Mouse (Mus musculus): ENCODE measurements around the gene Bahcc1. TPM values are rescaled to one million over a fixed set of nuclear protein-coding genes. Genes with fewer than 3 reads are reported as not detected.
A peak's percentile ranks its signal among the peaks of the same experiment; 100 is the strongest.

The Bahcc1 gene
- total and polyA plus RNA-seq, 2 experiments from 2014 or later: 3.5 to 13.1 TPM

DNA sequence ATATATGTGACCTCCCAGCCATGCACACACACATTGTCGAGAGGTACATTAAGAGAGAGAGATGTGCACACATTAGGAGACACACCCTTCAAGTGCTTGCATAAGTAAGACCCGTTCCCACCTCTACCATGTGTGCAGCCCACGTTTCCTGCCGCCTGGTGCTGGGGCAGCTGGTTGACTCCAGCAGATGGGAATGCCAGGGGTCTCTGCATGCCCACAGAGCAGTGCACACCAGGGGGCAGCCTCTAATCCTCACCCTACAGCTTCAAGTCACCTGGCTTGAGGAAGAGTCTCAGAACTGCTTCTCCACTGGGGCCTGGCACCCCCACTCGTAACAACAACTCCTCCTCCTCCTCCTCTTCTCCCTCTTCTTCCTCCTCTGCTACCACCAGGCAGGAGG lies 19.7 kb downstream of the Bahcc1 start:
- no peaks in the 10 kb centered on the region for H3K36me3 ChIP-seq (replicated peaks; ENCODE audit: control insufficient read depth, insufficient read depth, low read length)
- peak overlapping the region; percentile 24; the same call in 1 of the 2 replicates for H3K4me2 ChIP-seq (ENCODE audit: low read depth, low read length)
- no peaks in the 10 kb centered on the region for H3K27me3 ChIP-seq (ENCODE audit: control insufficient read depth, insufficient read depth, low read length)
- no peak for ATAC-seq (ENCODE audit: insufficient read depth, low read depth)
- no peak overlapping the region for H3K4me3 ChIP-seq (ENCODE audit: low read depth, low read length)
- peaks cover 86% of the 10 kb centered on the region for H3K4me1 ChIP-seq (ENCODE audit: control insufficient read depth, insufficient read depth)
- WGBS: 36% methylated on average over 5 of the region's 5 CpGs
- TF ChIP-seq CTCF (IDR thresholded peaks at IDR 0.05; ENCODE audit: low read depth) (no peak), EP300 (IDR thresholded peaks at IDR 0.05; ENCODE audit: low read depth) (no peak)
- H3K9ac ChIP-seq (replicated peaks; ENCODE audit: low read depth, low read length): no peak overlapping the region; the same call in 1 of the 2 replicates
- no peaks in the 10 kb centered on the region for H3K9me3 ChIP-seq (replicated peaks; ENCODE audit: control insufficient read depth, low read length)
- no peak for DNase-seq (ENCODE audit: low spot score)
- peak overlapping the region; percentile 41; the same call in 1 of the 2 replicates for H3K27ac ChIP-seq (ENCODE audit: low read depth)

DNA sequence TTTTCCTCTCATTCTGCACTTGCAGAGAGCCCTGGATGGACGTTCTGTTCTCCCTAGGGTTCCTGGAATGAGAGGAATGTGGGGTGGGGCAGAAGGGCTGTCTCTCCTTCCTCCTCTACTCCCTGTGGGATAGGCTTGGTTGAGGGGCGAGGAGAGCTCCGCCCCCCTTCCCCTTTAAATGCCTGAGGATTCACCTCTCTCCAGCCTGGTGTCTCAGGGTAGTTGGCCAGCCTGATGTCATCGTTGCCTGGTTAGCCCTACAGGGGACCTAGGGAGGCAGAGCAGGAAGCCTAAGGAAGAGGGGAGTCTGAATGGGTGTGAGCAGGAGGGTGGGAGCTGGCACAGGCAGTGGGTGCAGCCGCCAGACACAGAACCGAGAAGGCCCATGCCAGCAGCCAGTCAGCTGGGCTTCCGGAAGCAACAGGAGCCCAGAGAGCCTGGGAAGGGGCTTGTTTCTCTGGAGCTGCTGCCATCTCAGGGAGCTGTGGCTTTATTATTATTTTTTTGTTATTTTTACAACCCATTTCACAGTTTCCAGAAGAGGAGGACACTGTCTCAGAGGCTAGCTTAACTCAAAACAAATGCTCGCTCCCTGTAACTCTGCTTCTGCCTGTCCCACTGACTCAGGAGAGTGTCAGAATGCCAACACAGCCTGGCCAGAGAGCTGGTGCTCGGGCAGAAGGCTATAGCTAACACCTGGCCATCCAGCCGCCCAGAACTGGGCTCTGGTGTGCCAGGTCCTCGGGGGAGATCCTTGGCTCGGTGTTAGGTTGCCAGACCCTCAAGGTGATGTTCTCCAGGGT lies 20.3 kb downstream of the Bahcc1 start:
- peak overlapping the region; percentile 41 for H3K27ac ChIP-seq (ENCODE audit: low read depth)
- no peaks in the 10 kb centered on the region for H3K36me3 ChIP-seq (replicated peaks; ENCODE audit: control insufficient read depth, insufficient read depth, low read length)
- no peak overlapping the region; the same call in 1 of the 2 replicates for H3K9ac ChIP-seq (replicated peaks; ENCODE audit: low read depth, low read length)
- 45% methylated on average over 12 of the region's 12 CpGs for WGBS
- TF ChIP-seq CTCF (IDR thresholded peaks at IDR 0.05; ENCODE audit: low read depth) (no peak), EP300 (IDR thresholded peaks at IDR 0.05; ENCODE audit: low read depth) (peak; percentile 72)
- H3K4me3 ChIP-seq (ENCODE audit: low read depth, low read length): no peak overlapping the region
- peaks cover 82% of the 10 kb centered on the region for H3K4me1 ChIP-seq (ENCODE audit: control insufficient read depth, insufficient read depth)
- no peaks in the 10 kb centered on the region for H3K9me3 ChIP-seq (replicated peaks; ENCODE audit: control insufficient read depth, low read length)
- DNase-seq (ENCODE audit: low spot score) (no peak), ATAC-seq (ENCODE audit: insufficient read depth, low read depth) (peak; percentile 45; the same call in 1 of the 2 replicates)
- no peaks in the 10 kb centered on the region for H3K27me3 ChIP-seq (ENCODE audit: control insufficient read depth, insufficient read depth, low read length)
- peak overlapping the region; percentile 24 for H3K4me2 ChIP-seq (ENCODE audit: low read depth, low read length)

DNA sequence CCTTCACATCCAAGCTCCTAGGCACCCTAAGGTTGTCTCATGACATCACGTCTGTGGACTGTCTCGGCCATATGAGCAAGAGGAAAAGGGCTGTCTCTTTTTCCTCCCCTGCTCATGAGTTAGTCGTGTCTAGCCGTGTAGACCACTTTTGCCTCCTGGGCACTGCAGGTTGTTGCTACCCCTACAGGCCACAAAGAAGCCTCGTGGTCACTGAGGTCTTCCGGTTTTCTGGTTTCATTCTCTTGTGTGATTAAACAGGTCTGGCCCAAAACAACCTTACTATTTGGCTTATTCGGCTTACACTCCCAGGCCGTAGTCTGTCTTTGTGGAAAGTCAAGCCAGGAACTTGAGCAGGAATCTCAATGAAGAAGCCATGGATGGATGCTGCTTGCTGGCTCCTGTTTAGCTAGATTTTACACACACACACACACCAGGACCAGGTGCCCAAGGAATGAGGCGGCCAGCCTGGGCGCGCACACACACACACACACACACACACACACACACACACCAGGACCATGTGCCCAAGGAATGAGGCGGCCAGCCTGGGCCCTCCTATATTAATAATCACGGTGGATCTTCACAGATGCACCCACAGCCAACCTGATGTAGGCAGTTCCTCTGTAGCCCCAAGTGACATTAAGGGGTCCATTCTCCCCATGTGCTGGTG lies 21.0 kb downstream of the Bahcc1 start:
- H3K9ac ChIP-seq (replicated peaks; ENCODE audit: low read depth, low read length): no peak overlapping the region
- no peak for TF ChIP-seq EP300 (IDR thresholded peaks at IDR 0.05; ENCODE audit: low read depth)
- no peak for TF ChIP-seq CTCF (IDR thresholded peaks at IDR 0.05; ENCODE audit: low read depth)
- DNase-seq (ENCODE audit: low spot score) (no peak), ATAC-seq (ENCODE audit: insufficient read depth, low read depth) (no peak)
- peak overlapping the region; percentile 41 for H3K27ac ChIP-seq (ENCODE audit: low read depth)
- H3K4me1 ChIP-seq (ENCODE audit: control insufficient read depth, insufficient read depth): peaks cover 76% of the 10 kb centered on the region
- 90% methylated on average over 13 of the region's 13 CpGs for WGBS
- no peaks in the 10 kb centered on the region for H3K9me3 ChIP-seq (replicated peaks; ENCODE audit: control insufficient read depth, low read length)
- H3K27me3 ChIP-seq (ENCODE audit: control insufficient read depth, insufficient read depth, low read length): no peaks in the 10 kb centered on the region
- no peak overlapping the region for H3K4me3 ChIP-seq (ENCODE audit: low read depth, low read length)
- no peak overlapping the region for H3K4me2 ChIP-seq (ENCODE audit: low read depth, low read length)
- H3K36me3 ChIP-seq (replicated peaks; ENCODE audit: control insufficient read depth, insufficient read depth, low read length): no peaks in the 10 kb centered on the region

DNA sequence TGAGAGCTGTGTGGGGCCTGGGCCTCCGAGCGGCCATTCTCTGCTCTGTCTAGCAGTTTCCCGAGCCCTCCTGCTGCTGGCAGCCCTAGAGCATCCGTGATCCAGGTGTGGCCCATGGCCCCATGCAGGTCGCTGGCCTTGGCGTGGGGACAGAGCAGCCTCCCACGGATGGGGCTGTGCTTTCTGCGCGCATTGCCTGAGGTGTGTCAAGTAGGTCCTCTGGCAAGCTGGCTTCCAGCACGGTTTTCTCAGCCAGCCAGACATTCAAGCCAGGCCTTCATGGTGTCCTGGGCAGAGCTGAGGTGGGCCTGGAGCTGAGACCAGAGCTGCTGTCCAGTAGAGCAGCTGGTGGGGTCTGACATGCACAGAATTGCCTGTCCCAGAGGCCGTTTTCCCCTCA lies 21.7 kb downstream of the Bahcc1 start:
- H3K9me3 ChIP-seq (replicated peaks; ENCODE audit: control insufficient read depth, low read length): no peaks in the 10 kb centered on the region
- peaks cover 73% of the 10 kb centered on the region for H3K4me1 ChIP-seq (ENCODE audit: control insufficient read depth, insufficient read depth)
- TF ChIP-seq CTCF (IDR thresholded peaks at IDR 0.05; ENCODE audit: low read depth) (no peak), EP300 (IDR thresholded peaks at IDR 0.05; ENCODE audit: low read depth) (no peak)
- no peak for DNase-seq (ENCODE audit: low spot score)
- no peaks in the 10 kb centered on the region for H3K27me3 ChIP-seq (ENCODE audit: control insufficient read depth, insufficient read depth, low read length)
- no peak overlapping the region for H3K4me2 ChIP-seq (ENCODE audit: low read depth, low read length)
- H3K27ac ChIP-seq (ENCODE audit: low read depth): peak overlapping the region; percentile 70
- H3K4me3 ChIP-seq (ENCODE audit: low read depth, low read length): no peak overlapping the region
- no peak overlapping the region for H3K9ac ChIP-seq (replicated peaks; ENCODE audit: low read depth, low read length)
- no peak for ATAC-seq (ENCODE audit: insufficient read depth, low read depth)
- H3K36me3 ChIP-seq (replicated peaks; ENCODE audit: control insufficient read depth, insufficient read depth, low read length): no peaks in the 10 kb centered on the region
- 71% methylated on average over 11 of the region's 11 CpGs for WGBS

DNA sequence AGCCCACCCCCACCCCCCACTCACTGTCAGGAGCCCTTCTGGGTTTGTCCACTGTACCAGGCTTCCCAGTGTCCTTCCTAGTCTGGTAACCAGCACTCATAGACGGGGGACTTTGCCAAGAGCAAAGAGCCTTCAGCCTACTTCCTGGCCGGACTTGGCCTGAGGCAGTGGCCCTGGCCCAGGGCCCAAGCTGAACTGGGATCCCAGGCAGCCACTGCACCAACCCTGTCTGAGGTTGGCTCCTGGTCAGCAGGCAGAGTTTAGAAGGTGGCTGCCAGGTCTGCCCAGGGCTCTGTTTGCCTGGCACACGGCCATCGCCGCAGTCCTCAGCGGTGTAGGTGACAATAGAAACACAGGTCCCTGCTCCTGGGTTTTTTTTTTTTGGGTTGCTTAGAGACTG lies 22.3 kb downstream of the Bahcc1 start:
- Histone ChIP-seq H3K36me3 (replicated peaks; ENCODE audit: control insufficient read depth, insufficient read depth, low read length) (no peaks in the 10 kb centered on the region), H3K9ac (replicated peaks; ENCODE audit: low read depth, low read length) (no peak overlapping the region), H3K4me2 (ENCODE audit: low read depth, low read length) (peak overlapping the region; percentile 10; the same call in 1 of the 2 replicates), H3K27ac (ENCODE audit: low read depth) (peak overlapping the region; percentile 70), H3K9me3 (replicated peaks; ENCODE audit: control insufficient read depth, low read length) (no peaks in the 10 kb centered on the region), H3K4me3 (ENCODE audit: low read depth, low read length) (no peak overlapping the region), H3K27me3 (ENCODE audit: control insufficient read depth, insufficient read depth, low read length) (no peaks in the 10 kb centered on the region), H3K4me1 (ENCODE audit: control insufficient read depth, insufficient read depth) (peaks cover 79% of the 10 kb centered on the region)
- ATAC-seq (ENCODE audit: insufficient read depth, low read depth): peak; percentile 86
- TF ChIP-seq EP300 (IDR thresholded peaks at IDR 0.05; ENCODE audit: low read depth) (0 out of 2 replicates have a peak, but pooled peaks have one; percentile 50), CTCF (IDR thresholded peaks at IDR 0.05; ENCODE audit: low read depth) (no peak)
- peak; percentile 85 for DNase-seq (ENCODE audit: low spot score)
- WGBS: 13% methylated on average over 6 of the region's 6 CpGs
